Mouse (Mus musculus): Measurements from ENCODE around the gene Olfr412. TPM values are rescaled to one million over a fixed set of nuclear protein-coding genes. Genes with fewer than 3 reads are reported as not detected.

The Olfr412 gene
- polyA plus RNA-seq, 1 experiment from 2014 or later: not detected

GRCm38 (mm10) chr11:74413449-74413972, 51.6 kb downstream of the Olfr412 start:
- DNase-seq (ENCODE audit: low spot score): no peak

- DNase-seq (ENCODE audit: low spot score): no peak
These were observed 52.2 kb downstream of the Olfr412 start for GRCm38 (mm10) chr11:74414112-74414511.

GRCm38 (mm10) chr11:74415736-74416135, 53.9 kb downstream of the Olfr412 start:
- DNase-seq (ENCODE audit: low spot score): no peak

Other genes with a start within 250 kb of the Olfr412 start
- gene Olfr401, start 248.4 kb upstream of the Olfr412 start, polyA plus RNA-seq (2015; fragmentation: Nextera tagmentation; extraction: Ambion mirVana): not detected in 2 replicates
- gene Olfr402, start 208.5 kb upstream of the Olfr412 start, polyA plus RNA-seq (2015; fragmentation: Nextera tagmentation; extraction: Ambion mirVana): not detected in 2 replicates
- gene Olfr403, start 175.8 kb upstream of the Olfr412 start, polyA plus RNA-seq (2015; fragmentation: Nextera tagmentation; extraction: Ambion mirVana): not detected in 2 replicates
- gene Olfr43, start 150.7 kb upstream of the Olfr412 start, polyA plus RNA-seq (2015; fragmentation: Nextera tagmentation; extraction: Ambion mirVana): 0.06 TPM in 1 of 2 replicates, not detected in the other
- not detected in 2 replicates for gene Olfr406, start 102.3 kb upstream of the Olfr412 start, polyA plus RNA-seq (2015; fragmentation: Nextera tagmentation; extraction: Ambion mirVana)
- gene Olfr59, start 78.3 kb upstream of the Olfr412 start, polyA plus RNA-seq (2015; fragmentation: Nextera tagmentation; extraction: Ambion mirVana): not detected in 2 replicates
- gene Olfr410, start 24.0 kb upstream of the Olfr412 start, polyA plus RNA-seq (2015; fragmentation: Nextera tagmentation; extraction: Ambion mirVana): not detected in 2 replicates
- not detected in 2 replicates for gene Olfr411, start 9.4 kb upstream of the Olfr412 start, polyA plus RNA-seq (2015; fragmentation: Nextera tagmentation; extraction: Ambion mirVana)
- gene Rap1gap2, start 248.8 kb downstream of the Olfr412 start, polyA plus RNA-seq (2015; fragmentation: Nextera tagmentation; extraction: Ambion mirVana): 3.5 and 3.8 TPM in 2 replicates

Data from thymus, postnatal 0 days (tissue).